Mouse (Mus musculus): ENCODE measurements at regions not wholly inside any gene's neighbourhood (a gene's known extent, or its start where the extent isn't known, plus 50 kb on each side); places are given as distances from the start of the nearest gene placed in this dataset.

GRCm38 (mm10) chr13:16498052-16498451 lies 486.4 kb downstream of the Inhba start:
- DNase-seq: no peak

GRCm38 (mm10) chr13:16512876-16513275 lies 501.2 kb downstream of the Inhba start:
- DNase-seq: peak; percentile 2

- no peak for DNase-seq
These were observed 503.5 kb downstream of the Inhba start for GRCm38 (mm10) chr13:16515195-16515594.

- DNase-seq: no peak
These were observed 517.4 kb downstream of the Inhba start for GRCm38 (mm10) chr13:16529036-16529435.

- DNase-seq: no peak
These were observed 532.1 kb downstream of the Inhba start for GRCm38 (mm10) chr13:16543771-16544170.

- no peak for DNase-seq
These were observed 538.4 kb downstream of the Inhba start for GRCm38 (mm10) chr13:16550060-16550459.

- DNase-seq: no peak
These were observed 553.3 kb downstream of the Inhba start for GRCm38 (mm10) chr13:16564988-16565387.

GRCm38 (mm10) chr13:16574069-16574468 lies 562.4 kb downstream of the Inhba start:
- no peak for DNase-seq

- DNase-seq: no peak
These were observed 574.6 kb downstream of the Inhba start for GRCm38 (mm10) chr13:16586286-16586685.

- no peak for DNase-seq
These were observed 608.1 kb downstream of the Inhba start for GRCm38 (mm10) chr13:16619755-16620154.

- no peak for DNase-seq
These were observed 614.9 kb downstream of the Inhba start for GRCm38 (mm10) chr13:16626584-16626983.

- no peak for DNase-seq
These were observed 621.9 kb downstream of the Inhba start for GRCm38 (mm10) chr13:16633445-16634092.

- no peak for DNase-seq
These were observed 624.6 kb downstream of the Inhba start for GRCm38 (mm10) chr13:16636251-16636650.

GRCm38 (mm10) chr13:16641611-16642449 lies 630.2 kb downstream of the Inhba start:
- DNase-seq: no peak

GRCm38 (mm10) chr13:16642450-16642994 lies 630.9 kb downstream of the Inhba start:
- DNase-seq: no peak

- DNase-seq: no peak
These were observed 633.7 kb downstream of the Inhba start for GRCm38 (mm10) chr13:16645311-16645710.

GRCm38 (mm10) chr13:16646056-16646455 lies 634.4 kb downstream of the Inhba start:
- peak; percentile 8 for DNase-seq

GRCm38 (mm10) chr13:16646649-16647048 lies 635.0 kb downstream of the Inhba start:
- DNase-seq: no peak

GRCm38 (mm10) chr13:16656110-16656509 lies 644.5 kb downstream of the Inhba start:
- no peak for DNase-seq

GRCm38 (mm10) chr13:16659894-16660293 lies 648.2 kb downstream of the Inhba start:
- DNase-seq: no peak

- no peak for DNase-seq
These were observed 657.0 kb downstream of the Inhba start for GRCm38 (mm10) chr13:16668652-16669051.

GRCm38 (mm10) chr13:16669281-16669680 lies 657.6 kb downstream of the Inhba start:
- DNase-seq: no peak

GRCm38 (mm10) chr13:16670047-16670733 lies 658.5 kb downstream of the Inhba start:
- DNase-seq: no peak

All from cerebellum, adult 9-11 months (tissue).